Mouse (Mus musculus) MEL (cell line): ENCODE measurements around the gene Creb3l1. TPM values are rescaled to one million over a fixed set of nuclear protein-coding genes. Genes with fewer than 3 reads are reported as not detected.

Experiments
- DNase-seq: peaks from one replicate; pipeline ENCODE4 v3.0.0; 2011; ENCODE audit warnings: low read depth, low spot score
- H3K27ac ChIP-seq: 2 replicates; pipeline ENCODE4 v1.5.1; 2012; ENCODE audit warnings: low read depth, mild to moderate bottlenecking, control low read depth, low read length, moderate library complexity; ENCODE audit not compliant: control insufficient read depth
- H3K27me3 ChIP-seq, 2 experiments: fragments of 150-350 bp in 1 of 2; sonication (generic) in 1 of 2; 2 replicates each; pipeline ENCODE4 v1.6.1; 2012; ENCODE audit warnings: low read length in 2 of 2, mild to moderate bottlenecking in 2 of 2, improper control_type of control experiment in 1 of 2, moderate library complexity in 1 of 2; ENCODE audit not compliant: insufficient read depth in 2 of 2, control insufficient read depth in 1 of 2
- H3K36me3 ChIP-seq, 2 experiments: 2 replicates each; pipeline ENCODE4 v1.6.1; 2012 to 2014; ENCODE audit warnings: low read length in 2 of 2, improper control_type of control experiment in 1 of 2, inconsistent platforms in 1 of 2, mild to moderate bottlenecking in 1 of 2; ENCODE audit not compliant: insufficient read depth in 2 of 2, control insufficient read depth in 1 of 2
- H3K4me1 ChIP-seq, 2 experiments: fragments of 150-350 bp in 1 of 2; sonication (generic) in 1 of 2; 2 replicates each; pipeline ENCODE4 v1.6.1; 2012; ENCODE audit warnings: low read length in 2 of 2, improper control_type of control experiment in 1 of 2, mild to moderate bottlenecking in 1 of 2; ENCODE audit not compliant: insufficient read depth in 2 of 2, control insufficient read depth in 1 of 2
- H3K4me3 ChIP-seq, 2 experiments: fragments of 150-350 bp in 1 of 2; sonication (generic) in 1 of 2; 2 replicates each; pipeline ENCODE4 v1.5.1; 2012; ENCODE audit warnings: low read depth in 2 of 2, low read length in 2 of 2, mild to moderate bottlenecking in 2 of 2, moderate library complexity in 2 of 2, control low read depth in 1 of 2, improper control_type of control experiment in 1 of 2; ENCODE audit not compliant: control insufficient read depth in 1 of 2, insufficient read depth in 1 of 2
- H3K79me2 ChIP-seq: 2 replicates; pipeline ENCODE4 v1.6.1; 2012; ENCODE audit warnings: mild to moderate bottlenecking, low read length, moderate library complexity; ENCODE audit not compliant: control insufficient read depth, poor library complexity, insufficient read depth
- H3K9ac ChIP-seq: 2 replicates; pipeline ENCODE4 v1.6.1; 2012; ENCODE audit warnings: low read depth, mild to moderate bottlenecking, control low read depth, low read length, moderate library complexity; ENCODE audit not compliant: control insufficient read depth, poor library complexity, severe bottlenecking
- H3K9me3 ChIP-seq: fragments of 150-350 bp; sonication (generic); replicated peaks from 2 replicates; pipeline ENCODE4 v1.6.1; 2012; ENCODE audit warnings: mild to moderate bottlenecking, low read length, improper control_type of control experiment, moderate library complexity; ENCODE audit not compliant: insufficient read depth
- CHD1 ChIP-seq: IDR thresholded peaks from 2 replicates; pipeline ENCODE4 v1.6.1; 2012; ENCODE audit warnings: low read depth, mild to moderate bottlenecking, inconsistent platforms, low read length, improper control_type of control experiment
- CTCF ChIP-seq, 3 experiments: IDR thresholded peaks in 2 of 3; conservative IDR thresholded peaks in 1 of 3; 2 replicates each; pipeline ENCODE4 v1.5.1; 2011 to 2012; ENCODE audit warnings: low read length in 3 of 3, low read depth in 2 of 3, mild to moderate bottlenecking in 2 of 3, improper control_type of control experiment in 1 of 3, inconsistent platforms in 1 of 3, mixed read lengths in 1 of 3, moderate library complexity in 1 of 3; ENCODE audit not compliant: control insufficient read depth in 1 of 3, insufficient read depth in 1 of 3, poor library complexity in 1 of 3, severe bottlenecking in 1 of 3
- ELF1 ChIP-seq: IDR thresholded peaks from 2 replicates; pipeline ENCODE4 v1.6.1; 2014; ENCODE audit warnings: low read depth, mild to moderate bottlenecking, inconsistent platforms, low read length, improper control_type of control experiment, moderate library complexity
- EP300 ChIP-seq, 2 experiments: IDR thresholded peaks; 2 replicates each; pipeline ENCODE4 v1.6.1; 2011; ENCODE audit warnings: improper control_type of control experiment in 2 of 2, low read length in 2 of 2, low read depth in 1 of 2, mild to moderate bottlenecking in 1 of 2
- ETS1 ChIP-seq: IDR thresholded peaks from 2 replicates; pipeline ENCODE4 v1.6.1; 2012; ENCODE audit warnings: low read depth, mild to moderate bottlenecking, inconsistent platforms, low read length, improper control_type of control experiment, moderate library complexity
- GABPA ChIP-seq: IDR thresholded peaks from 2 replicates; pipeline ENCODE4 v1.6.1; 2012; ENCODE audit warnings: low read depth, mild to moderate bottlenecking, inconsistent platforms, low read length, improper control_type of control experiment, moderate library complexity
- GATA1 ChIP-seq: IDR thresholded peaks from 2 replicates; pipeline ENCODE4 v1.6.1; 2011; ENCODE audit warnings: low read depth, low read length, improper control_type of control experiment
- MAFK ChIP-seq: IDR thresholded peaks from 2 replicates; pipeline ENCODE4 v1.6.1; 2011; ENCODE audit warnings: low read depth, mild to moderate bottlenecking, low read length, improper control_type of control experiment, borderline replicate concordance
- MAX ChIP-seq: IDR thresholded peaks from 2 replicates; pipeline ENCODE4 v1.6.1; 2011; ENCODE audit warnings: low read length, improper control_type of control experiment
- MYB ChIP-seq: IDR thresholded peaks from 2 replicates; pipeline ENCODE4 v1.6.1; 2011; ENCODE audit warnings: mild to moderate bottlenecking, low read depth, low read length, improper control_type of control experiment
- NRF1 ChIP-seq: IDR thresholded peaks from 2 replicates; pipeline ENCODE4 v1.6.1; 2014; ENCODE audit warnings: low read depth, mild to moderate bottlenecking, inconsistent platforms, low read length, improper control_type of control experiment, moderate library complexity; ENCODE audit not compliant: poor library complexity, insufficient read depth, severe bottlenecking
- POLR2A ChIP-seq, 2 experiments: IDR thresholded peaks; 2 replicates each; pipeline ENCODE4 v1.6.1; 2011 to 2012; ENCODE audit warnings: low read length in 2 of 2, mild to moderate bottlenecking in 2 of 2, control low read depth in 1 of 2, improper control_type of control experiment in 1 of 2, low read depth in 1 of 2, moderate library complexity in 1 of 2; ENCODE audit not compliant: control insufficient read depth in 1 of 2, insufficient read depth in 1 of 2, poor library complexity in 1 of 2
- RAD21 ChIP-seq: IDR thresholded peaks from 2 replicates; pipeline ENCODE4 v1.6.1; 2011; ENCODE audit warnings: mild to moderate bottlenecking, low read depth, low read length, improper control_type of control experiment
- SIN3A ChIP-seq: IDR thresholded peaks from 2 replicates; pipeline ENCODE4 v1.6.1; 2012; ENCODE audit warnings: low read length, improper control_type of control experiment, inconsistent platforms
- SMC3 ChIP-seq: IDR thresholded peaks from 2 replicates; pipeline ENCODE4 v1.6.1; 2011; ENCODE audit warnings: low read depth, low read length, improper control_type of control experiment
- TAL1 ChIP-seq: IDR thresholded peaks from 2 replicates; pipeline ENCODE4 v1.6.1; 2012; ENCODE audit warnings: mild to moderate bottlenecking, inconsistent platforms, low read length, moderate library complexity, mixed read lengths
- TBP ChIP-seq: IDR thresholded peaks from 2 replicates; pipeline ENCODE4 v1.8.0; 2011; ENCODE audit warnings: low read depth, low read length, improper control_type of control experiment
- TCF12 ChIP-seq: IDR thresholded peaks from 2 replicates; pipeline ENCODE4 v1.6.1; 2014; ENCODE audit warnings: low read depth, mild to moderate bottlenecking, inconsistent platforms, low read length, improper control_type of control experiment, moderate library complexity
- USF2 ChIP-seq, 2 experiments: IDR thresholded peaks; 2 replicates each; pipeline ENCODE4 v1.6.1; 2011 to 2012; ENCODE audit warnings: improper control_type of control experiment in 2 of 2, low read length in 2 of 2, borderline replicate concordance in 1 of 2, inconsistent platforms in 1 of 2, low read depth in 1 of 2, mild to moderate bottlenecking in 1 of 2; ENCODE audit not compliant: insufficient read depth in 1 of 2
- ZC3H11A ChIP-seq: IDR thresholded peaks from 2 replicates; pipeline ENCODE4 v1.6.1; 2012; ENCODE audit warnings: low read depth, mild to moderate bottlenecking, inconsistent platforms, low read length, improper control_type of control experiment
- ZMIZ1 ChIP-seq: IDR thresholded peaks from 2 replicates; pipeline ENCODE4 v1.6.1; 2012; ENCODE audit warnings: low read depth, mild to moderate bottlenecking, inconsistent platforms, low read length, improper control_type of control experiment, moderate library complexity
- polyA plus RNA-seq, 2 experiments: library from polyadenylated mRNA; stranded (reverse) in 1 of 2; unstranded in 1 of 2; fragments of >175 nt in 1 of 2; fragments of >200 nt in 1 of 2; gene quantifications; 2 replicates each; pipeline versions ENCODE4 v1.2.1 to v1.2.4; 2012; ENCODE audit warnings: low replicate concordance in 2 of 2, low read depth in 1 of 2; ENCODE audit not compliant: insufficient read length in 2 of 2, insufficient read depth in 1 of 2, missing spikeins in 1 of 2
- total RNA-seq: library from RNA; depleted of rRNA; stranded (reverse); fragments of 300-350 nt; gene quantifications from 2 replicates; pipeline ENCODE4 v1.2.3, GENCODE M21; 2012

Creb3l1 gene
- total and polyA plus RNA-seq, 3 experiments: 0.12 to 9.1 TPM; not detected in 1

- TF ChIP-seq MYB: no peak
- TF ChIP-seq TBP: no peak
- 0 out of 2 replicates have a peak, but pooled peaks have one; percentile 22 for TF ChIP-seq ETS1
- TF ChIP-seq MAX: no peak
- TF ChIP-seq USF2 (IDR thresholded peaks at IDR 0.05; ENCODE audit: borderline replicate concordance in 1 of 2, insufficient read depth in 1 of 2, low read depth in 1 of 2, low read length in 2 of 2): no peak
- TF ChIP-seq SIN3A: no peak
- no peak for TF ChIP-seq RAD21
- TF ChIP-seq CHD1: no peak
- 0 out of 2 replicates have a peak, but pooled peaks have one; percentile 56 for TF ChIP-seq ZMIZ1
- peak; percentile 18; the same call in 1 of the 2 replicates for TF ChIP-seq TCF12
- no peak for TF ChIP-seq GATA1
Observed at GRCm38 (mm10) chr2:91984439-91984838, 39.9 kb downstream of the Creb3l1 start (continued).

GRCm38 (mm10) chr2:91980830-91981229 lies 43.5 kb downstream of the Creb3l1 start:
- peaks cover 12 to 19% of the 10 kb centered on the region in 2 experiments for H3K4me1 ChIP-seq
- H3K27me3 ChIP-seq: no peaks in the 10 kb centered on the region
- no peaks in the 10 kb centered on the region for H3K9me3 ChIP-seq

GRCm38 (mm10) chr2:91980245-91980644 lies 44.1 kb downstream of the Creb3l1 start:
- no peak for DNase-seq
- H3K79me2 ChIP-seq: no peaks in the 10 kb centered on the region; the same call in 1 of the 2 replicates
- no peak overlapping the region for H3K9ac ChIP-seq
- peaks cover 12 to 16% of the 10 kb centered on the region in 2 experiments for H3K4me1 ChIP-seq
- H3K9me3 ChIP-seq: no peaks in the 10 kb centered on the region
- H3K27me3 ChIP-seq: no peaks in the 10 kb centered on the region
- TF ChIP-seq POLR2A (IDR thresholded peaks at IDR 0.05; ENCODE audit: control insufficient read depth in 1 of 2, insufficient read depth in 1 of 2, low read depth in 1 of 2, low read length in 2 of 2, poor library complexity in 1 of 2) (no peak), TCF12 (no peak), MAX (no peak)
- peaks cover 0 to 3% of the 10 kb centered on the region in 2 experiments; a peak in 2 of 4 replicates for H3K36me3 ChIP-seq
- no peak overlapping the region for H3K27ac ChIP-seq
- H3K4me3 ChIP-seq: no peak overlapping the region

More at GRCm38 (mm10) chr2:91980830-91981229, 43.5 kb downstream of the Creb3l1 start:
- no peak overlapping the region for H3K9ac ChIP-seq
- DNase-seq: no peak
- no peaks in the 10 kb centered on the region; the same call in 1 of the 2 replicates for H3K79me2 ChIP-seq
- no peak overlapping the region for H3K27ac ChIP-seq
- H3K4me3 ChIP-seq: no peak overlapping the region
- TF ChIP-seq TAL1: no peak
- TF ChIP-seq EP300 (IDR thresholded peaks at IDR 0.05; ENCODE audit: low read depth in 1 of 2, low read length in 2 of 2): no peak
- no peak for TF ChIP-seq SIN3A
- TF ChIP-seq CTCF (IDR thresholded peaks at IDR 0.05 in 2 of 3, conservative IDR thresholded peaks at IDR 0.05 in 1 of 3; ENCODE audit: control insufficient read depth in 1 of 3, insufficient read depth in 1 of 3, low read depth in 2 of 3, low read length in 3 of 3, poor library complexity in 1 of 3, severe bottlenecking in 1 of 3): no peak
- TF ChIP-seq GATA1: no peak
- no peak for TF ChIP-seq CHD1
- TF ChIP-seq MAFK: no peak
- no peak for TF ChIP-seq ELF1
- TF ChIP-seq TBP: no peak
- TF ChIP-seq SMC3: no peak
- TF ChIP-seq ZMIZ1: no peak
- no peak for TF ChIP-seq TCF12
- TF ChIP-seq ZC3H11A: no peak
- TF ChIP-seq NRF1: no peak
- TF ChIP-seq GABPA: no peak
- H3K36me3 ChIP-seq: peaks cover 0 to 3% of the 10 kb centered on the region in 2 experiments; a peak in 2 of 4 replicates
